In the genomic region with DNA sequence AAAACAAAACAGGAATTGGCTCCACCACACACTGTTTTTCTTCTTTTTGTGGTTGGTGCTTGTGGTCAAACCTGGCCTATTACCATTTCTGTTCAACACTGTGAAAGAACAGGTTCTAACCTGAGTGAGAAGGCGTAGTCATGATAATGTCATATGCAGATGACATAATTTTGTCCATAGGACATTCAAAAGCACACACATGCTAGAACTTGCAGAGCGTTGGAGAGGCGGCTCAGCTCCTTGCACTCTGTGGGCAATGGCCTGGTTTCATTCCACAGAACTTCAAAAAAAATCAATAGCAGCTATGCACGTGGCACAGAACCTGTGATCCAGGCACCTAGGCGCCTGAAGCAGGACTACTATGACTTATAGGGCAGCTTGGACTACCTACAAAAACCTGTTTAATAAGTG, we compare ENCODE assay signal across 22 mouse cellular contexts. TPM values are rescaled to one million over a fixed set of nuclear protein-coding genes. Genes with fewer than 3 reads are reported as not detected.
DNase-seq lines count a peak whose midpoint lies in the region; ATAC-seq and TF ChIP-seq lines count a peak whose summit lies in the region.
"Had no signal": no experiment of that assay in that cellular context is flagged by ENCODE, and none has a peak within 500 bp of the region (broad histone marks: within the 10 kb centered on the region; RNA-seq: fewer than 3 reads in every experiment).

No protein-coding gene starts in this region.

- ATAC-seq in limb, embryonic 14.5 days (ENCODE audit: low FRiP score, low read depth): no peak
- ATAC-seq in liver, postnatal 0 days: no peak
- ATAC-seq: intestine, embryonic 16.5 days; midbrain, embryonic 16.5 days had no signal

- 74% methylated on average over 5 of the region's 5 CpGs for WGBS in limb, embryonic 14.5 days
- WGBS in limb, embryonic 10.5 days: 93% methylated on average over 5 of the region's 5 CpGs
- 61% methylated on average over 5 of the region's 5 CpGs for WGBS in small intestine, adult 2 months
- 62% methylated on average over 5 of the region's 5 CpGs for WGBS in liver, postnatal 0 days (ENCODE audit: insufficient replicate concordance)

- DNase-seq in limb, embryonic 14.5 days (ENCODE audit: low spot score): no peak
- DNase-seq in limb, embryonic 10.5 days (ENCODE audit: low spot score): no peak
- DNase-seq in CD4-positive helper T cell, adult 2 months (ENCODE audit: low read depth, low spot score): peak; percentile 69
- peak; percentile 86 for DNase-seq in fat pad, adult 2 months (ENCODE audit: extremely low read depth, low read depth, low spot score)
- no peak for DNase-seq in ovary, adult 18-20 months (ENCODE audit: low spot score)
- no peak for DNase-seq in layer of hippocampus, postnatal 36 days
- DNase-seq in liver, postnatal 0 days: no peak
- DNase-seq: adrenal gland, postnatal 14 days; cerebellum, postnatal 14 days; heart, adult 11 months; heart, postnatal 14 days; lung, embryonic 14.5 days; lung, postnatal 36 days; retina, postnatal 1 day; thymus, adult 2 months had no signal

- no peak overlapping the region for H3K4me3 ChIP-seq in limb, embryonic 14.5 days (replicated peaks; ENCODE audit: low read length)
- H3K4me3 ChIP-seq in limb, embryonic 10.5 days: no peak overlapping the region
- H3K4me3 ChIP-seq in small intestine, adult 2 months (ENCODE audit: low read depth, low read length): no peak overlapping the region
- no peak overlapping the region for H3K4me3 ChIP-seq in liver, postnatal 0 days (ENCODE audit: low read depth, low read length)
- H3K4me3 ChIP-seq: forebrain, embryonic 12.5 days; heart, embryonic 12.5 days; hindbrain, embryonic 13.5 days had no signal

- no peak for TF ChIP-seq EP300 in liver, postnatal 0 days (IDR thresholded peaks at IDR 0.05; ENCODE audit: low read depth)

- H3K9me3 ChIP-seq in limb, embryonic 14.5 days (ENCODE audit: control insufficient read depth, low read length): no peaks in the 10 kb centered on the region
- H3K9me3 ChIP-seq in limb, embryonic 10.5 days (replicated peaks): no peaks in the 10 kb centered on the region
- no peaks in the 10 kb centered on the region for H3K9me3 ChIP-seq in liver, postnatal 0 days (ENCODE audit: low read length)
- H3K9me3 ChIP-seq: forebrain, embryonic 12.5 days; heart, embryonic 12.5 days; hindbrain, embryonic 13.5 days had no signal

- H3K9ac ChIP-seq in limb, embryonic 14.5 days (ENCODE audit: low read depth, low read length, severe bottlenecking): 0 out of 2 replicates have a peak overlapping the region, but pooled peaks have one; percentile 4
- no peak overlapping the region for H3K9ac ChIP-seq in liver, postnatal 0 days (replicated peaks)
- H3K9ac ChIP-seq: forebrain, embryonic 12.5 days; heart, embryonic 12.5 days; hindbrain, embryonic 13.5 days; lung, embryonic 14.5 days had no signal

- no peaks in the 10 kb centered on the region for H3K27me3 ChIP-seq in limb, embryonic 14.5 days (ENCODE audit: control insufficient read depth, insufficient read depth, low read length)
- H3K27me3 ChIP-seq in limb, embryonic 10.5 days (ENCODE audit: low read depth, poor library complexity, severe bottlenecking): no peaks in the 10 kb centered on the region
- no peaks in the 10 kb centered on the region for H3K27me3 ChIP-seq in small intestine, adult 2 months (ENCODE audit: control insufficient read depth, insufficient read depth, low read length)
- no peaks in the 10 kb centered on the region for H3K27me3 ChIP-seq in liver, postnatal 0 days (ENCODE audit: insufficient read depth, low read length)
- H3K27me3 ChIP-seq: forebrain, embryonic 12.5 days; heart, embryonic 12.5 days; hindbrain, embryonic 13.5 days had no signal

- no peaks in the 10 kb centered on the region for H3K36me3 ChIP-seq in limb, embryonic 14.5 days (ENCODE audit: control insufficient read depth, insufficient read depth, low read length)
- H3K36me3 ChIP-seq in limb, embryonic 10.5 days: no peaks in the 10 kb centered on the region
- no peaks in the 10 kb centered on the region for H3K36me3 ChIP-seq in small intestine, adult 2 months (ENCODE audit: control insufficient read depth, insufficient read depth, low read length)
- H3K36me3 ChIP-seq in liver, postnatal 0 days (replicated peaks; ENCODE audit: insufficient read depth, low read length): no peaks in the 10 kb centered on the region
- H3K36me3 ChIP-seq: forebrain, embryonic 12.5 days; heart, embryonic 12.5 days; hindbrain, embryonic 13.5 days had no signal

- no peak for TF ChIP-seq POLR2A in limb, embryonic 14.5 days (IDR thresholded peaks at IDR 0.05; ENCODE audit: borderline replicate concordance, extremely low read depth, insufficient read depth, insufficient read length)
- TF ChIP-seq POLR2A in small intestine, adult 2 months (IDR thresholded peaks at IDR 0.05; ENCODE audit: low read depth, low read length): no peak

- no peaks in the 10 kb centered on the region for H3K4me1 ChIP-seq in limb, embryonic 14.5 days (ENCODE audit: control insufficient read depth, insufficient read depth, low read length)
- 0 out of 2 replicates have a peak, but pooled peaks cover 5% of the 10 kb centered on the region for H3K4me1 ChIP-seq in limb, embryonic 10.5 days
- H3K4me1 ChIP-seq in small intestine, adult 2 months (ENCODE audit: control insufficient read depth, insufficient read depth, insufficient read length, low read length): peaks cover 4% of the 10 kb centered on the region; the same call in 1 of the 2 replicates
- peaks cover 3% of the 10 kb centered on the region; the same call in 1 of the 2 replicates for H3K4me1 ChIP-seq in liver, postnatal 0 days (ENCODE audit: insufficient read depth)
- H3K4me1 ChIP-seq: forebrain, embryonic 12.5 days; hindbrain, embryonic 13.5 days had no signal

- no peak overlapping the region for H3K27ac ChIP-seq in limb, embryonic 14.5 days (replicated peaks; ENCODE audit: low read depth, low read length)
- H3K27ac ChIP-seq in limb, embryonic 10.5 days: no peak overlapping the region
- H3K27ac ChIP-seq in small intestine, adult 2 months (ENCODE audit: insufficient read depth, low read depth, low read length): peak overlapping the region; percentile 27; the same call in 1 of the 2 replicates
- H3K27ac ChIP-seq in liver, postnatal 0 days (ENCODE audit: low read depth): no peak overlapping the region
- H3K27ac ChIP-seq: forebrain, embryonic 12.5 days; hindbrain, embryonic 13.5 days had no signal

- TF ChIP-seq CTCF in small intestine, adult 2 months (IDR thresholded peaks at IDR 0.05; ENCODE audit: extremely low read depth, insufficient read length, insufficient replicate concordance, low read depth, low read length): no peak
- no peak for TF ChIP-seq CTCF in liver, postnatal 0 days (IDR thresholded peaks at IDR 0.05; ENCODE audit: low read depth)

- H3K4me2 ChIP-seq in limb, embryonic 14.5 days (replicated peaks; ENCODE audit: low read depth, low read length, severe bottlenecking): no peak overlapping the region
- H3K4me2 ChIP-seq in liver, postnatal 0 days (ENCODE audit: low read depth, low read length): no peak overlapping the region
- H3K4me2 ChIP-seq: forebrain, embryonic 12.5 days; heart, embryonic 12.5 days; hindbrain, embryonic 13.5 days; liver, embryonic 11.5 days; lung, embryonic 14.5 days had no signal

RNA-seq across cellular contexts. Expression of a gene that starts 26.7 kb away (rescaled TPM):
- 55.4 and 56.6 TPM in 2 replicates for polyA plus RNA-seq in limb, embryonic 14.5 days (2012; rRNA removed)
- polyA plus RNA-seq in limb, embryonic 14.5 days (2014; fragmentation: Nextera tagmentation; extraction: Ambion mirVana): 102 and 103 TPM in 2 replicates
- 124 and 136 TPM in 2 replicates for polyA plus RNA-seq in limb, embryonic 10.5 days (2016; fragmentation: Nextera tagmentation; extraction: Ambion mirVana)
- polyA plus RNA-seq in small intestine, adult 2 months (2012; rRNA removed): 15.6 and 32.8 TPM in 2 replicates
- 100 to 1,000 TPM; 174 to 183 TPM for total RNA-seq in layer of hippocampus, postnatal 36 days (2021)
- 74.6 and 79.2 TPM in 2 replicates for polyA plus RNA-seq in liver, postnatal 0 days (2015; fragmentation: Nextera tagmentation; extraction: Ambion mirVana)

RNA-seq across cellular contexts. Expression of a gene that starts 48.9 kb away (rescaled TPM):
- 0.40 and 0.77 TPM in 2 replicates for polyA plus RNA-seq in limb, embryonic 14.5 days (2012; rRNA removed)
- 0.18 and 0.51 TPM in 2 replicates for polyA plus RNA-seq in limb, embryonic 14.5 days (2014; fragmentation: Nextera tagmentation; extraction: Ambion mirVana)
- polyA plus RNA-seq in limb, embryonic 10.5 days (2016; fragmentation: Nextera tagmentation; extraction: Ambion mirVana): 0.31 and 0.60 TPM in 2 replicates
- polyA plus RNA-seq in small intestine, adult 2 months (2012; rRNA removed): 1.9 and 2.1 TPM in 2 replicates
- total RNA-seq in layer of hippocampus, postnatal 36 days (2021): 100 to 1,000 TPM; 110 to 111 TPM
- polyA plus RNA-seq in liver, postnatal 0 days (2015; fragmentation: Nextera tagmentation; extraction: Ambion mirVana): 0.12 and 0.13 TPM in 2 replicates

RNA-seq across cellular contexts. Expression of a gene that starts 52.8 kb away (rescaled TPM):
- 13.4 and 14.3 TPM in 2 replicates for polyA plus RNA-seq in limb, embryonic 14.5 days (2012; rRNA removed)
- polyA plus RNA-seq in limb, embryonic 14.5 days (2014; fragmentation: Nextera tagmentation; extraction: Ambion mirVana): 26.5 and 31.6 TPM in 2 replicates
- 7.9 and 12.7 TPM in 2 replicates for polyA plus RNA-seq in limb, embryonic 10.5 days (2016; fragmentation: Nextera tagmentation; extraction: Ambion mirVana)
- 1.5 and 2.6 TPM in 2 replicates for polyA plus RNA-seq in small intestine, adult 2 months (2012; rRNA removed)
- 10 to 100 TPM; 21.6 to 22.0 TPM for total RNA-seq in layer of hippocampus, postnatal 36 days (2021)
- 0.99 and 1.3 TPM in 2 replicates for polyA plus RNA-seq in liver, postnatal 0 days (2015; fragmentation: Nextera tagmentation; extraction: Ambion mirVana)

Comparison
In these comparisons a context has a peak if more than half of its experiments do, and no peak if none do; other contexts are left out.
1. DNase-seq: peak in CD4-positive helper T cell, adult 2 months (single experiment) and fat pad, adult 2 months (single experiment); none in limb, embryonic 14.5 days (single experiment), limb, embryonic 10.5 days (single experiment), ovary, adult 18-20 months (single experiment), layer of hippocampus, postnatal 36 days (0 of 2) and liver, postnatal 0 days (single experiment).